In genomic region chr1:88357458-88358090, GRCm38 (mm10) we compare ENCODE assay signal across 9 mouse cellular contexts. TPM values are rescaled to one million over a fixed set of nuclear protein-coding genes. Genes with fewer than 3 reads are reported as not detected.
A peak's percentile ranks its signal among the peaks of the same experiment; 100 is the strongest.
DNase-seq lines count a peak whose midpoint lies in the region; ATAC-seq and TF ChIP-seq lines count a peak whose summit lies in the region.
"Had no signal": no experiment of that assay in that cellular context is flagged by ENCODE, and none has a peak within 500 bp of the region (broad histone marks: within the 10 kb centered on the region; RNA-seq: fewer than 3 reads in every experiment).

No protein-coding gene starts in this region.

- H3K9ac ChIP-seq in forebrain, embryonic 14.5 days (ENCODE audit: low read length), result no peak overlapping the region
- H3K9ac ChIP-seq: embryonic facial prominence, embryonic 12.5 days had no signal

- WGBS in heart, embryonic 10.5 days, result 57% methylated on average over 6 of the region's 6 CpGs
- WGBS in forebrain, embryonic 14.5 days, result 66% methylated on average over 6 of the region's 6 CpGs

- no peaks in the 10 kb centered on the region for H3K9me3 ChIP-seq in heart, embryonic 10.5 days
- H3K9me3 ChIP-seq in forebrain, embryonic 14.5 days (replicated peaks; ENCODE audit: control insufficient read depth, low read length), result no peaks in the 10 kb centered on the region
- H3K9me3 ChIP-seq: embryonic facial prominence, embryonic 12.5 days had no signal

- no peak overlapping the region for H3K4me3 ChIP-seq in heart, embryonic 10.5 days
- H3K4me3 ChIP-seq in forebrain, embryonic 14.5 days (ENCODE audit: low read depth, low read length), result no peak overlapping the region
- no peak overlapping the region for H3K4me3 ChIP-seq in left cerebral cortex, adult 2 months
- H3K4me3 ChIP-seq: embryonic facial prominence, embryonic 12.5 days had no signal

- peak; percentile 59 for ATAC-seq in cerebellum, adult (ENCODE audit: insufficient number of reproducible peaks, low FRiP score, low TSS enrichment)
- ATAC-seq in forebrain, embryonic 14.5 days, result peak; percentile 79
- peak; percentile 75 for ATAC-seq in megakaryocyte-erythroid progenitor cell, adult 5-6 weeks (replicated peaks; ENCODE audit: low FRiP score, low TSS enrichment, poor library complexity, severe bottlenecking)

- TF ChIP-seq CTCF in left cerebral cortex, adult 2 months (IDR thresholded peaks at IDR 0.05), result peak; percentile 83

- H3K4me2 ChIP-seq in forebrain, embryonic 14.5 days (ENCODE audit: low read length), result no peak overlapping the region
- H3K4me2 ChIP-seq: embryonic facial prominence, embryonic 12.5 days had no signal

- no peaks in the 10 kb centered on the region for H3K27me3 ChIP-seq in heart, embryonic 10.5 days (ENCODE audit: insufficient read depth, poor library complexity, severe bottlenecking)
- H3K27me3 ChIP-seq in forebrain, embryonic 14.5 days (replicated peaks; ENCODE audit: control insufficient read depth, insufficient read depth, low read length), result no peaks in the 10 kb centered on the region
- no peaks in the 10 kb centered on the region for H3K27me3 ChIP-seq in splenic B cell, adult 2 months (ENCODE audit: control insufficient read depth, insufficient read depth, low read length, poor library complexity, severe bottlenecking)
- H3K27me3 ChIP-seq: embryonic facial prominence, embryonic 12.5 days had no signal

- no peaks in the 10 kb centered on the region for H3K4me1 ChIP-seq in heart, embryonic 10.5 days
- no peaks in the 10 kb centered on the region for H3K4me1 ChIP-seq in forebrain, embryonic 14.5 days (ENCODE audit: control insufficient read depth, insufficient read depth, low read length)
- H3K4me1 ChIP-seq: embryonic facial prominence, embryonic 12.5 days had no signal

- intact Hi-C loops in left cerebral cortex, adult 2 months (cut with DNase I), result loop anchor here (1.0 to 5.0 kb wide), 4 partner anchors 350 to 840 kb away; no protein-coding TSS in a partner anchor

- H3K36me3 ChIP-seq in heart, embryonic 10.5 days, result no peaks in the 10 kb centered on the region
- H3K36me3 ChIP-seq in forebrain, embryonic 14.5 days (ENCODE audit: control insufficient read depth, insufficient read depth, low read length), result no peaks in the 10 kb centered on the region
- no peaks in the 10 kb centered on the region for H3K36me3 ChIP-seq in splenic B cell, adult 2 months (ENCODE audit: control insufficient read depth, insufficient read depth, low read length, poor library complexity, severe bottlenecking)
- H3K36me3 ChIP-seq: embryonic facial prominence, embryonic 12.5 days had no signal

- no peak overlapping the region for H3K27ac ChIP-seq in heart, embryonic 10.5 days
- H3K27ac ChIP-seq in forebrain, embryonic 14.5 days (ENCODE audit: low read depth, low read length), result no peak overlapping the region
- no peak overlapping the region for H3K27ac ChIP-seq in left cerebral cortex, adult 2 months
- H3K27ac ChIP-seq: embryonic facial prominence, embryonic 12.5 days had no signal

- DNase-seq in heart, adult 18-20 months, result peak; percentile 10 to 50
- DNase-seq in heart, embryonic 10.5 days (ENCODE audit: low spot score), result no peak
- DNase-seq in forebrain, embryonic 14.5 days (ENCODE audit: low spot score), result peak; percentile 94
- peak; percentile 73 for DNase-seq in induced T-regulatory cell, adult 2 months (ENCODE audit: low read depth)
- DNase-seq in left cerebral cortex, adult 2 months (ENCODE audit: extremely low spot score in 1 of 2, low spot score in 2 of 2), result peak; percentile 55 to 60
- DNase-seq in splenic B cell, adult 2 months (ENCODE audit: low read depth, low spot score), result peak; percentile 54

RNA-seq across cellular contexts. Expression of gene Spp2, which starts 49.2 kb away (rescaled TPM):
- total RNA-seq in heart, adult 18-20 months (2021), result not detected
- polyA plus RNA-seq in heart, embryonic 10.5 days (2016; fragmentation: Nextera tagmentation; extraction: Ambion mirVana), result 0.28 and 7.4 TPM in 2 replicates
- 0.32 and 0.38 TPM in 2 replicates for polyA plus RNA-seq in forebrain, embryonic 14.5 days (2014; fragmentation: Nextera tagmentation; extraction: Ambion mirVana)
- not detected for total RNA-seq in left cerebral cortex, adult 2 months (2021)
- total RNA-seq in megakaryocyte-erythroid progenitor cell, adult 5-6 weeks (2014; fragmentation: Nextera tagmentation), result not detected in 2 replicates
- not detected in 2 replicates for total RNA-seq in megakaryocyte-erythroid progenitor cell, adult 5-6 weeks (2017)
- polyA plus RNA-seq: embryonic facial prominence, embryonic 12.5 days had no signal
